In genomic region chr4:65278451-65279271, GRCm38 (mm10) we compare ENCODE assay signal across 9 mouse cellular contexts.
DNase-seq lines count a peak whose midpoint lies in the region; ATAC-seq and TF ChIP-seq lines count a peak whose summit lies in the region.
"Had no signal": no experiment of that assay in that cellular context is flagged by ENCODE, and none has a peak within 500 bp of the region (broad histone marks: within the 10 kb centered on the region; RNA-seq: fewer than 3 reads in every experiment).

No protein-coding gene starts in this region.

- 28% methylated on average over 10 of the region's 10 CpGs for WGBS in forebrain, postnatal 0 days
- 19% methylated on average over 10 of the region's 10 CpGs for WGBS in midbrain, embryonic 15.5 days

- TF ChIP-seq CTCF in forebrain, postnatal 0 days (IDR thresholded peaks at IDR 0.05; ENCODE audit: low read depth) = no peak

- H3K27ac ChIP-seq in forebrain, postnatal 0 days (ENCODE audit: low read depth, low read length) = no peak overlapping the region
- no peak overlapping the region for H3K27ac ChIP-seq in midbrain, embryonic 15.5 days

- H3K27me3 ChIP-seq in forebrain, postnatal 0 days (ENCODE audit: insufficient read depth, low read length) = no peaks in the 10 kb centered on the region; the same call in 1 of the 2 replicates
- no peaks in the 10 kb centered on the region for H3K27me3 ChIP-seq in midbrain, embryonic 15.5 days (replicated peaks)

- no peak overlapping the region for H3K4me2 ChIP-seq in forebrain, postnatal 0 days (ENCODE audit: low read depth)
- no peak overlapping the region for H3K4me2 ChIP-seq in midbrain, embryonic 15.5 days

- no peaks in the 10 kb centered on the region for H3K4me1 ChIP-seq in forebrain, postnatal 0 days (ENCODE audit: insufficient read depth)
- H3K4me1 ChIP-seq in midbrain, embryonic 15.5 days = peaks cover 13% of the 10 kb centered on the region

- peak; percentile 85 for DNase-seq in heart, adult 11 months
- no peak for DNase-seq in heart, adult 9 months (ENCODE audit: low spot score in 2 of 2)
- peak; percentile 64 for DNase-seq in embryo, embryonic 9.5 days (ENCODE audit: extremely low spot score)
- no peak for DNase-seq in forebrain, postnatal 0 days
- no peak for DNase-seq in thymus, postnatal 14 days
- no peak for DNase-seq in heart, postnatal 10 days
- DNase-seq in cerebellum, adult 18-20 months = no peak
- DNase-seq: cerebellum, postnatal 10 days had no signal

- intact Hi-C loops in heart, postnatal 10 days (cut with DNase I) = no loop called here

- H3K4me3 ChIP-seq in forebrain, postnatal 0 days (ENCODE audit: low read depth, low read length) = no peak overlapping the region
- no peak overlapping the region for H3K4me3 ChIP-seq in midbrain, embryonic 15.5 days

- H3K9me3 ChIP-seq in forebrain, postnatal 0 days (ENCODE audit: low read length) = no peaks in the 10 kb centered on the region
- no peaks in the 10 kb centered on the region for H3K9me3 ChIP-seq in midbrain, embryonic 15.5 days

- no peaks in the 10 kb centered on the region for H3K36me3 ChIP-seq in forebrain, postnatal 0 days (ENCODE audit: insufficient read depth)
- H3K36me3 ChIP-seq in midbrain, embryonic 15.5 days (replicated peaks) = no peaks in the 10 kb centered on the region

- peak; percentile 23; the same call in 1 of the 2 replicates for ATAC-seq in forebrain, postnatal 0 days
- peak; percentile 65; the same call in 1 of the 2 replicates for ATAC-seq in midbrain, embryonic 15.5 days (replicated peaks)

- H3K9ac ChIP-seq in forebrain, postnatal 0 days = no peak overlapping the region
- H3K9ac ChIP-seq in midbrain, embryonic 15.5 days = no peak overlapping the region

Comparison
In these comparisons a context has a peak if more than half of its experiments do, and no peak if none do; other contexts are left out.
1. DNase-seq: peak in heart, adult 11 months (single experiment) and embryo, embryonic 9.5 days (single experiment); none in heart, adult 9 months (0 of 2), forebrain, postnatal 0 days (single experiment), thymus, postnatal 14 days (single experiment), heart, postnatal 10 days (0 of 2) and cerebellum, adult 18-20 months (0 of 2).